Mouse (Mus musculus) ES-E14 (cell line): ENCODE data around the gene Syt9. TPM values are rescaled to one million over a fixed set of nuclear protein-coding genes. Genes with fewer than 3 reads are reported as not detected.

Source experiments
- DNase-seq: peaks from one replicate; pipeline ENCODE4 v3.0.0-alpha.2; 2013; ENCODE audit warnings: low read depth, low spot score
- H3K27ac ChIP-seq: 2 replicates; pipeline ENCODE4 v1.5.1; 2012; ENCODE audit warnings: low read depth, mild to moderate bottlenecking, low read length, moderate library complexity, mixed read lengths; ENCODE audit not compliant: poor library complexity, insufficient read depth, severe bottlenecking
- H3K36me3 ChIP-seq: 2 replicates; pipeline ENCODE4 v1.6.1; 2012; ENCODE audit warnings: mild to moderate bottlenecking, low read length, moderate library complexity, mixed read lengths; ENCODE audit not compliant: control insufficient read depth, poor library complexity, insufficient read depth, severe bottlenecking
- H3K4me1 ChIP-seq, 2 experiments: fragments of 150-350 bp in 1 of 2; sonication (generic) in 1 of 2; 2 replicates each; pipeline ENCODE4 v1.6.1; 2012; ENCODE audit warnings: low read length in 2 of 2, mild to moderate bottlenecking in 1 of 2, mixed read lengths in 1 of 2; ENCODE audit not compliant: control insufficient read depth in 2 of 2, insufficient read depth in 2 of 2, poor library complexity in 1 of 2
- H3K4me3 ChIP-seq, 2 experiments: fragments of 150-350 bp in 1 of 2; sonication (generic) in 1 of 2; 2 replicates each; pipeline ENCODE4 v1.5.1; 2012; ENCODE audit warnings: low read length in 2 of 2, low read depth in 1 of 2, mild to moderate bottlenecking in 1 of 2, mixed read lengths in 1 of 2; ENCODE audit not compliant: insufficient read depth in 1 of 2, poor library complexity in 1 of 2, severe bottlenecking in 1 of 2
- H3K9ac ChIP-seq: 2 replicates; pipeline ENCODE4 v1.6.1; 2012; ENCODE audit warnings: low read depth, mild to moderate bottlenecking, low read length, mixed read lengths; ENCODE audit not compliant: poor library complexity, insufficient read depth, severe bottlenecking
- H3K9me3 ChIP-seq: fragments of 150-350 bp; sonication (generic); 2 replicates; pipeline ENCODE4 v1.6.1; 2012; ENCODE audit warnings: low read depth, mild to moderate bottlenecking, low read length; ENCODE audit not compliant: control insufficient read depth, insufficient read depth
- CHD2 ChIP-seq: IDR thresholded peaks from 2 replicates; pipeline ENCODE4 v1.6.1; 2014; ENCODE audit warnings: mild to moderate bottlenecking, low read depth, low read length, inconsistent platforms
- HCFC1 ChIP-seq: IDR thresholded peaks from 2 replicates; pipeline ENCODE4 v1.6.1; 2012; ENCODE audit warnings: low read length, inconsistent platforms, borderline replicate concordance; ENCODE audit not compliant: insufficient read depth
- MAFK ChIP-seq: IDR thresholded peaks from 2 replicates; pipeline ENCODE4 v1.6.1; 2014; ENCODE audit warnings: mild to moderate bottlenecking, low read depth, low read length, inconsistent platforms; ENCODE audit not compliant: insufficient read depth
- ZC3H11A ChIP-seq: IDR thresholded peaks from 2 replicates; pipeline ENCODE4 v1.6.1; 2012; ENCODE audit warnings: low read depth, mild to moderate bottlenecking, inconsistent platforms, low read length, borderline replicate concordance
- ZNF384 ChIP-seq: IDR thresholded peaks from 2 replicates; pipeline ENCODE4 v1.6.1; 2012; ENCODE audit warnings: low read depth, low read length, inconsistent platforms
- in situ Hi-C, 2 experiments: fragments of 600-800 bp; cut with MboI; formaldehyde crosslinking; loops; one replicate each; pipeline ENCODE4 v1.15.1; 2025; ENCODE audit warnings: low sequenced_read_pairs in 2 of 2, inconsistent platforms in 1 of 2; ENCODE audit not compliant: unreplicated experiment in 2 of 2
- total RNA-seq: library from RNA; depleted of rRNA; stranded (reverse); fragments of 300-350 nt; gene quantifications from 2 replicates; pipeline ENCODE4 v1.2.3, GENCODE M21; 2012

Gene Syt9
- total RNA-seq, 1 experiment = 8.4 TPM

DNA sequence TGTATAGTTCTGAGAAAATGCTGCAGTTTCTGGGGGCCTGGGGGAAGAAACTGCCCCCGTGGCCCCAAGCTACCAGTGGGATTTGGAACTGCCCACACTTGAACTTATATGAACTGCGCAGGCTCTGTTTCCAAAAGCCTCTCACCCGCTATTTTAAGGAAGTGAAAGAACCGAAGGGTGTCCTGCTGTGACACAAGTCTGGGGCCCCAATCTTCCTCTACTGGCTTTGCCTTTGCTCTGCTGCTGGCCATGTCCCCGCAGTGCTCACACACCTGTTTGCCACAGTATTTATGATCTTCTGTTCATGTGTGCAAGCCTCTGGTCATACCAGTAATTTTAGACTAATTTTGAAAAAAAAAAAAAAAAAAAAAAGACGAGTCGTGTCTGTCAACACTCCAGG is 223.4 kb downstream of the Syt9 start:
- Histone ChIP-seq H3K27ac (peak overlapping the region; percentile 15; the same call in 1 of the 2 replicates), H3K4me3 (peak overlapping the region; percentile 75 to 97; a peak in 2 of 4 replicates), H3K4me1 (peaks cover 4% of the 10 kb centered on the region in 2 experiments; a peak in 2 of 4 replicates), H3K36me3 (no peaks in the 10 kb centered on the region), H3K9ac (no peak overlapping the region), H3K9me3 (no peaks in the 10 kb centered on the region)
- no peak for DNase-seq
- TF ChIP-seq ZNF384 = no peak
- no peak for TF ChIP-seq HCFC1
- TF ChIP-seq MAFK = no peak
- no peak for TF ChIP-seq ZC3H11A
- no peak for TF ChIP-seq CHD2
- in situ Hi-C loops = no loop called here

DNA sequence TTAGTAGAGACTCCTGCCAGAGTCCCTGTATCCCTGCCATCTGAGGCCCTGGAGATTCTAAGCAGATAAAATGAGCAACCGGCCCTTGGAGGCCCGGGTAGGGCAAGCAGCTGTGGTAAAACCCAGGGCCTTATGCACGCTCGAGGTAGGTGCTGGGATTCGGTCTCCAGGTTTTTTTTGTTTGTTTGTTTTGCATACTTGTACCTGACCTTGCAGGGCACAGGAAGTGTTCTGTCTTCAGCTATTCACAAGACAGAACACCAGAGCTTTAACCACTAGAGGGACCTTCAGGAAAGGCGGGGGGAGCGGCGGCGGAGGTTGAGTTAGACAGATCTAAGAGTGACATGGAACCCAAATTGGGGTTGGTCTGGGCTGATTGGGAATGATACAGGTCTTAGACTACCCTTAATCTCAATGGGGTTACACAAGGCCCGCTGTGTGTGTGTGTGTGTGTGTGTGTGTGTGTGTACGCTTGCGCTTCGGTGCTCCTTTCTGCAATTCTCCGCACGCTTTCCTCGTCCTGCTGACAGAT is 223.9 kb downstream of the Syt9 start:
- Histone ChIP-seq H3K4me1 (peaks cover 4% of the 10 kb centered on the region in 2 experiments; a peak in 2 of 4 replicates), H3K9ac (peak overlapping the region; percentile 41; the same call in 1 of the 2 replicates), H3K4me3 (peak overlapping the region; percentile 75 to 97), H3K9me3 (no peaks in the 10 kb centered on the region), H3K36me3 (no peaks in the 10 kb centered on the region), H3K27ac (peak overlapping the region; percentile 15; the same call in 1 of the 2 replicates)
- in situ Hi-C loops = no loop called here
- DNase-seq = peak; percentile 66
- TF ChIP-seq ZNF384 = 0 out of 2 replicates have a peak, but pooled peaks have one; percentile 50
- TF ChIP-seq CHD2 = no peak

DNA sequence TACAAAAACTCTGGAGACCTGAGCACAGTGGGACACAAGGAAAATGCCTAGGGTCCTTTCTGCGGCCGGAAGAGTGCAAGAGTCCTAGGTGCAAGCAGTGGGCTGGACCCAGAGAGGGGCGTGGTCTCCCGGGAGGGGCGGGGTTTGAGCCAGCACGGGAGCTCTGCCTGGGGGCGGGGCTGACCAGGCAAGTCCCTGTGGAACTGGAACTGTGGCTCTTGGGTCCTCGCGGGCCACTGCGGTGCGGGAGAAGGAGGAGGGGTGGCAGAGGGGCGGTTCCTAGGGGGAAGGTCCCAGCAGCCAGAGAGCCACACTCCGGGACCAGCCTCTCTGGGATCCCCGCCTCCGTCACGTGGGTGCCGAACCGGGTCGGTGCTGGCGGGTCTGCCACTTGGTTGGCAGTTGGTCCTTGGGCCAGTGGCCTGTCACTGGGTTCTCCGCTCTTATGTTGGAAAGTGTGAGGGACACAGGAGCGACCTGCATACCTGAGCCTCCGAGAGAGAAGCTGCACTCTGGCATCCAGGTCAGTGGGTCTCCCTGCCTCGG is 224.4 kb downstream of the Syt9 start, which contains the start of gene Ppfibp2:
Gene Ppfibp2 (plus strand): TSS at position 351 of the 546 bp plus-strand sequence.
- DNase-seq = peak; percentile 96
- H3K9me3 ChIP-seq = no peaks in the 10 kb centered on the region
- H3K27ac ChIP-seq = peak within 1 kb of the TSS; percentile 15; the same call in 1 of the 2 replicates
- TF ChIP-seq HCFC1 = no peak
- peak; percentile 14; the same call in 1 of the 2 replicates for TF ChIP-seq MAFK
- TF ChIP-seq ZNF384 = no peak
- no peak for TF ChIP-seq CHD2
- no peak for TF ChIP-seq ZC3H11A
- H3K36me3 ChIP-seq = no peaks in the 10 kb centered on the region
- in situ Hi-C loops = no loop called here
- peak within 1 kb of the TSS; percentile 70 for H3K9ac ChIP-seq
- H3K4me3 ChIP-seq = peak within 1 kb of the TSS; percentile 75 to 97
- peaks cover 4% of the 10 kb centered on the region in 2 experiments; a peak in 2 of 4 replicates for H3K4me1 ChIP-seq

- no peak for DNase-seq
- Histone ChIP-seq H3K4me3 (peak overlapping the region; percentile 75 to 97), H3K4me1 (peaks cover 4% of the 10 kb centered on the region in 2 experiments; a peak in 2 of 4 replicates), H3K36me3 (no peaks in the 10 kb centered on the region), H3K27ac (no peak overlapping the region), H3K9ac (peak overlapping the region; percentile 70), H3K9me3 (no peaks in the 10 kb centered on the region)
- in situ Hi-C loops = no loop called here
- TF ChIP-seq ZC3H11A = no peak
- no peak for TF ChIP-seq HCFC1
- no peak for TF ChIP-seq CHD2
- TF ChIP-seq ZNF384 = no peak
- no peak for TF ChIP-seq MAFK
Observed at GRCm38 (mm10) chr7:107595426-107595825, 224.9 kb downstream of the Syt9 start.
